Mouse (Mus musculus): ENCODE measurements at regions not wholly inside any gene's neighbourhood (a gene's known extent, or its start where the extent isn't known, plus 50 kb on each side); places are given as distances from the start of the nearest gene placed in this dataset.
A peak's percentile ranks its signal among the peaks of the same experiment; 100 is the strongest.

DNA sequence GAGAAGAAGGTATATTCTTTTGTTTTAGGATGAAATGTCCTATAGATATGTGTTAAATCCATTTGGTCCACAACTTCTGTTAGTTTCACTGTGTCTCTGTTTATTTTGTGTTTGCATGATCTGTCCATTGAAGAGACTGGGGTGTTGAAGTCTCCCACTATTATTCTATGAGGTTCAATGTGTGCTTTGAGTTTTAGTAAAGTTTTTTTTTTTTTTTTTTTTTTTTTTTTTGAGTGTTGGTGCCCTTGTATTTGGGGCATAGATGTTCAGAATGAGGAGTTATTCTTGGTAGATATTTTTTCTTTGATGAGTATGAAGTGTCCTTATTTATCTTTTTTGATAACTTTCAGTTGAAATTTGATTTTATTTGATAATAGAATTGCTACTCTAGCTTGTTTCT, 301.4 kb upstream of the Tet2 start:
- DNase-seq (ENCODE audit: low spot score in 2 of 2): no peak

DNA sequence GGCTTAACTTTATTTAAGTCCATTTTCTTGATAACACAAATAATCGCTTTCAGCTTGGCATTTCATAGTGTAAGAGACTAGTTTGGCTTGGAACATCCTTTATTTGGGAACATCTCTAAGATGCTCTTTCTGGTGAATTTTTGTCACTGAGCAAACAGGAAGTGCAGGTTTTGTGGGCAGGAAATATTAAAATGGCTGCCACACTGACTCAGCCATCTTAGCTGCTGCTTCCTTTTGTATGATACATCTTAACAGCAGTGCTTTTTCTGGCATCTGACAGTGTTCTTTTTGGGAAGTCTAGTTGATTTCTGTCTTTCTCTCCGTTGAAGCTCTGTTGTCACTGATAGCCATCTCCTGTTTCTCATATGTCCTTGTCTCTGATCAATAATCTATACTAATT, 329.4 kb upstream of the Tet2 start:
- no peak for DNase-seq (ENCODE audit: low spot score in 2 of 2)

DNA sequence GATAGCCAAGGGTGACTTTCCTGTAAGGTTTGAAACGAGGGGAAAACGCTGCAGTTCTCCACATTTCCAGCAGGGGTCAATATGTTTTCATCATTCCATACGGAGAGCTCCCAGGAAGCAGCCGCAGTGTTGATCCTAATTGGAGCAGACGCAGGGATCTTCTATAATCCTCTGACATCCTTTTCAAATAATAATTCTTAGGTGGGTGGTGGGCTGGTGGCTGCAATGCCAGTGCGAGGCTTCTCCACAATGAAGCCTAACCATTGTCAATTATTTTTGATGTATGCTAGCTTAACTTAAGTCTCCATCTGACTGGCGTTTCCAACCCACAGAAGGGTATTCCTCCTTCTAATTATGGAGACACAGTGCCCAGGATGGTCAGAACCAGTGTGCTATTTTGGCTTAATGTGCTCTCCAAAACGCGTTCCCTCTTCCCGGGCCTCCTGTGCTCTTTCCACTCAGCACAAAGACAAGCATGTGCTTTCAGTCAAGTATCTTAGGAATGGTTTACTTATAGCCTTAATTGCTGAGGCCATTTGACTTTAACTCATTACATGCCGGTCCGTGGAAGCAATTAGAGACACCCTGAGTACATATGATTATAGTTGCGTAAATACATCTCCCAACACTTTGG, 331.6 kb upstream of the Tet2 start:
- peak; percentile 57 to 84 for DNase-seq (ENCODE audit: low spot score in 2 of 2)

DNA sequence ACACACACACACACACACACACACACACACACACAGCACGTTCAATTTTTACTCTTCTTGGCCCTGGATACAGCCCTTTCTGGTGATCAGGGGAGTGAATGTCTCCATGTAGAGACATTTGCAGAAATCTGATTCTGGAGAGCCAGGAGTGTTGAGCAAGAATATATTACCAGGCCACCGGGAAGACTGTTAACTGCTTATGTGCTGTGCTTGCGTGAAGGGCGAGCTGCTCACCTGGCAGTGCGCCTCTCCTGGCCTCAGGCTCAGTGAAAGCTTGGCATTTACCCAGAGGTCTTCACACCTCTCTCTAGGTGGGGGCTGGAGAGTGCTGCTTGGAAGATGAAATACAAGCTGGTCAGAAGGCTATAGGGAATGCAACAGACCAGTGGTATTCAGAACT, 332.4 kb upstream of the Tet2 start:
- no peak for DNase-seq (ENCODE audit: low spot score in 2 of 2)

- DNase-seq (ENCODE audit: low spot score in 2 of 2): no peak
These were observed 335.7 kb upstream of the Tet2 start for GRCm38 (mm10) chr3:133880626-133881025.

DNA sequence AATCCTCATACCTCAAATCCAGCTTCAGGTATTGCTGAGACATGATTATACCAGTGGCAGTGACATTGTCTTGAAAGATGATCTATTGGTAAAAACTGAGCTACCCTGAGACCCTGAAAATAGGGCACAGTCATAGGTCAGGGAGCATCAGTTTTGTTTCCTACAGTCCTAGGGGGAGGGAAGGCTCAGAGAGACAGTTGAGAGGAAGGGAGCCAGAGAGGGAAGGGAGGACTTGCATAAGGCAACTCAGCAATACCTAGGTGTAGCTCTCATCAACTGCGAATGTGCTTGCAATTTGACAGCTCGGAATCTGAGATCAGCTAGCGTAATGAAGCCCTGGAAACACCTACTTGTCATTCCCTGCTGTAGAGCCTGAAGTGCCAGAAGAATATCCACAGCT, 334.4 kb upstream of the Cxxc4 start:
- no peak for DNase-seq (ENCODE audit: low spot score in 2 of 2)

- DNase-seq (ENCODE audit: low spot score in 2 of 2): no peak
These were observed 314.1 kb upstream of the Cxxc4 start for GRCm38 (mm10) chr3:133922200-133922599.

GRCm38 (mm10) chr3:133965322-133965721, 271.0 kb upstream of the Cxxc4 start:
- no peak for DNase-seq (ENCODE audit: low spot score in 2 of 2)

GRCm38 (mm10) chr3:133968176-133968575, 268.1 kb upstream of the Cxxc4 start:
- DNase-seq (ENCODE audit: low spot score in 2 of 2): no peak

- DNase-seq (ENCODE audit: low spot score in 2 of 2): no peak
These were observed 263.5 kb upstream of the Cxxc4 start for GRCm38 (mm10) chr3:133972774-133973173.

- no peak for DNase-seq (ENCODE audit: low spot score in 2 of 2)
These were observed 248.6 kb upstream of the Cxxc4 start for GRCm38 (mm10) chr3:133987681-133988080.

- no peak for DNase-seq (ENCODE audit: low spot score in 2 of 2)
These were observed 242.3 kb upstream of the Cxxc4 start for GRCm38 (mm10) chr3:133993971-133994370.

- DNase-seq (ENCODE audit: low spot score in 2 of 2): no peak
These were observed 236.3 kb upstream of the Cxxc4 start for GRCm38 (mm10) chr3:133999965-134000364.

- no peak for DNase-seq (ENCODE audit: low spot score in 2 of 2)
These were observed 235.7 kb upstream of the Cxxc4 start for GRCm38 (mm10) chr3:134000595-134000994.

DNA sequence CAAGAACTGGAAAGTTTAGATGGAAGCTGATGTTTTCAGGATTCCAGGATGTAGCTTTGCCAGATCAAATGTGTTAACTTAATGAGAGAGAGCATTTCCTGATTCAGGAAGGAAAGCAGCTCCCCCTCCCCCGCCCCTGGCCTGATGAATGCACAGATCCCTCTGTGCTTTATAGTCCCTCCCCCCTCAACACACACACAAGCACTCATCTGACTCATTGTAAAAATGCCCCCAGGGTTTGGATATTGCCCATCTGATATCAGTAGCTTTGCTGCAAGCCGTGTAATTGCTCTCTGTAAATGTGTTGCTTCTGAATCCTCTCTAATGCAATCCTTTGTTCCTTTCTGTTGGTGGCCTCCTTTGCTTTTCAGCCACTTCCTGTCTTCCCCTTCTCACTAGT, 221.5 kb upstream of the Cxxc4 start:
- DNase-seq (ENCODE audit: low spot score in 2 of 2): no peak

DNA sequence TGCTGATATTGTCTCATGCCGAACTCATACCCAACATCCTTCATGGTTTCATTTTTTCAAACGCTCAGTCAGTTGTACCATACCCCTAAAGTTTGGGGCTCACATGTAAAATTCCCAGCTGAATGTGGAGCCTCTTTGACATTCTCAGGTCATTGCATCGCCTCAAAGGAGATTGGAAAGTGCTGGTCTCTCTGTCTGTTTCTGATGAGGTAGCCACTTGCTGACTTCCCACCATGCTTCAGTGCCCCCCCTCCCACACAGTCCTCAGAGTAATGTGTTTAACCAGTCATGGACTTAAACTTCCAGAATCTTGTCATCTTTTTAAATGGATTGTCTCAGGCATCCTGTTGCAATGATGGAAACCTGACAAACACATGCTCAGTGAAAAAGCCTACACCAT, 220.9 kb upstream of the Cxxc4 start:
- DNase-seq (ENCODE audit: low spot score in 2 of 2): no peak

DNA sequence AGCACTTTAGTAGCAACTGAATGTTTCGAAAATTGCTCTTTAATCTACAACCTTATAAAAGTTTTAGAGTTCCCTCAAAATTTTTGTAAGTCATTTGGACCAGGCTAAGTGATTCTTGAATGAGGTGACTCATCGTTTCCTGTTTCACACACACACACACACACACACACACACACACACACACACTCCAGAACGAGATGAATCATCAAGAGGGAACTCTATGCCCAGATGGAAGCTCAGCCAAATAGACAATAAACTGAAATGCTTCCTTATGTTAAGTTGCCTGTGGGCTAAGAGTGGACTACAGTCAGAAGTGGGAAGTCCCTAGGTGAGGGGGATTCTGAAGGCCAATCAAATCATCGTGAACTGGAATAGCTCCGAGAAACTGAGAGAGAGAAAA, 202.4 kb upstream of the Cxxc4 start:
- peak; percentile 11 to 17 for DNase-seq (ENCODE audit: low spot score in 2 of 2)

DNA sequence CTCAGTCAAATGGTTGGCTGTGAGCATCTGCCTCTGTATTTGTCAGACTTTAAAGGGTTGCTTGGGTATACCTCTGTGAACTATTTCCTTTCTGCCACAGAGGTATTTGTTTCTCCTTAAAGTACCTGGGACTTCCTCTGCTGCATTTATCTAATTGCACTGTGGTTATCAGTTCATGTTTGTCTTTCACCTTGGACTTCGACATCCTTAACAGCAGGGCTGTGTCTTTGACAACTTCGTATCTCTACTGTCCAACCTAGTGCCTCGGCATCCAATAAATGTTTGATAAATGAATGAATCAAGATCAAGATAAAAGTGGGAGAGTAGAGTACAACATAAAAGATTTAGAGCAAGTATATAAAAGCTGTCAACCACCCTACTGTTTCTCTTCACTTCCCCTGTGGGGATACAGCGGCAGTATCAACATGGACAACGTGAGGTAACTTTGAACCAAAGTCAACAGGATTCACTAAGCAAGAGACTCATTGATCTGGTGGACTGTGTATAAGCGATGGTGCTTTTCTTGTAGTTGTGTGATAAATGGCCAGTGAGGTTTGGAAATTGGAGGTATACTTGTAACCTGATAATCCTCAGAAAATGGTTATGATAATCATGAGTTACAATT, 199.9 kb upstream of the Cxxc4 start:
- DNase-seq (ENCODE audit: low spot score in 2 of 2): no peak

GRCm38 (mm10) chr3:134050649-134051048, 185.6 kb upstream of the Cxxc4 start:
- DNase-seq (ENCODE audit: low spot score in 2 of 2): no peak

- no peak for DNase-seq (ENCODE audit: low spot score in 2 of 2)
These were observed 153.8 kb upstream of the Cxxc4 start for GRCm38 (mm10) chr3:134082461-134082860.

- peak in 1 of 2 experiments; percentile 22 for DNase-seq (ENCODE audit: low spot score in 2 of 2)
These were observed 136.7 kb upstream of the Cxxc4 start for GRCm38 (mm10) chr3:134099471-134100125.

DNA sequence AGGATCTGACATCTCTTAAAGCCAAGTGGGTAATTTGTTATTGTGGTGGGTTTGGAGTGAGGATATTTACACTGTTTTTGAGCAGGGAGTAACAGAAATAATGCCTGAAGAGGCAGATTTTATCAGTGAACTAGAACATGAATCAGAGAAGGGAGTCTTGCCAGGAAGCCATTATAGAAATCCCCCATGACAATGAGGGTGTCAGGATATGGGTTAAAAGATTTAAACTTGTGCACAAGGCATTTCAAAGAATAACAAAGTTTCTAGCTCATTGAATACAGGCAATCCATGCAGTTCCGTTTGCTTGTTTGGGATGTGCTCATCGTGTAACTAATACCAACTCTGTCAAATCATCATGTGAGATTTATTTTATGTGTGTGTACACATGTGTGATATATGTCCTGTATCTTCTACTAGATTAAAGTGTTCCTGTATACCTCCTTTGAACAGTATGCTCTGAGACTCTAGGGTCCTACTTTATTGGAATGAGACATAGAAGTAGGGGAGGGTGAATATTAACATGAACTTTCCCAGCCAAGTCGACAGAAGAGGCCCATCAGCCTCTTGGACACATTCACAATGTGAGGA, 134.0 kb upstream of the Cxxc4 start:
- DNase-seq (ENCODE audit: low spot score in 2 of 2): no peak

DNA sequence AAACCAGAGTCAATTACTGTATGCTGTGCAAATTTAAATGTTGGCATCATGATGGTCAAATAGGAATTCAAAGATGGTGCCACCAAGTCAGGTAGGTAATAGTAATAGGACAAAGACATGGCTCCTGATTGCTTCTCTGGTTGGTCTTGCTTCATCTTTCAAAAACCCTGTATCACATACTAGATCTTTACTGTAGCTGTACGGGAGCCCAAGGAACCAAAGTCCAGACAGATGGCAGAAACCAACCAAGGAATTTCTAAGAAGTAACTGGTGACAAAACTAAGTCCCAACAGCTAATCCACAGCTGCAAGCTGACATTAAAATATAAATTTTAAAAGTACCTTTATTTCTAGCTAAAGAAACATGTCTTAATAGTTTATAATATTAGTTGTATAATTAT, 131.7 kb upstream of the Cxxc4 start:
- no peak for DNase-seq (ENCODE audit: low spot score in 2 of 2)

Measured in frontal cortex, postnatal 14 days (tissue).